Mouse (Mus musculus): ENCODE data around the gene Sphk2.
"Not testable (repeated sequence)": the region's sequence is repeated elsewhere in the genome, so short reads cannot be mapped to it uniquely, and the experiment has no call there.

Sphk2 gene

GRCm38 (mm10) chr7:45693921-45694591 is 23.7 kb downstream of the Sphk2 start, which contains the start of gene Sec1:
TSS of gene Sec1 (minus strand) at chr7:45694402.
- DNase-seq (ENCODE audit: low spot score), result no peak

GRCm38 (mm10) chr7:45692364-45692763 is 25.4 kb downstream of the Sphk2 start:
- DNase-seq (ENCODE audit: low spot score), result no peak

- no peak for DNase-seq (ENCODE audit: low spot score)
These were observed 28.0 kb downstream of the Sphk2 start for GRCm38 (mm10) chr7:45689800-45690199.

GRCm38 (mm10) chr7:45689099-45689498 is 28.7 kb downstream of the Sphk2 start:
- DNase-seq (ENCODE audit: low spot score), result no peak

GRCm38 (mm10) chr7:45686841-45687240 is 31.0 kb downstream of the Sphk2 start:
- DNase-seq (ENCODE audit: low spot score), result no peak

GRCm38 (mm10) chr7:45685811-45686210 is 32.0 kb downstream of the Sphk2 start:
- no peak for DNase-seq (ENCODE audit: low spot score)

- DNase-seq (ENCODE audit: low spot score), result no peak
These were observed 34.3 kb downstream of the Sphk2 start, which contains the start of gene Ntn5 for GRCm38 (mm10) chr7:45683396-45684050. TSS of gene Ntn5 (plus strand) at chr7:45684022.

- peak; percentile 94 for DNase-seq (ENCODE audit: low spot score)
These were observed 35.4 kb downstream of the Sphk2 start for GRCm38 (mm10) chr7:45682144-45683126.

- DNase-seq (ENCODE audit: low spot score), result no peak
These were observed 36.6 kb downstream of the Sphk2 start for GRCm38 (mm10) chr7:45681046-45681736.

- DNase-seq (ENCODE audit: low spot score), result peak; percentile 39
These were observed 37.7 kb downstream of the Sphk2 start for GRCm38 (mm10) chr7:45679966-45680621.

GRCm38 (mm10) chr7:45678513-45678912 is 39.3 kb downstream of the Sphk2 start:
- DNase-seq (ENCODE audit: low spot score), result no peak

- DNase-seq (ENCODE audit: low spot score), result no peak
These were observed 40.0 kb downstream of the Sphk2 start for GRCm38 (mm10) chr7:45677627-45678295.

GRCm38 (mm10) chr7:45668921-45669320 is 48.9 kb downstream of the Sphk2 start:
- DNase-seq (ENCODE audit: low spot score), result no peak

- no peak for DNase-seq (ENCODE audit: low spot score)
These were observed 50.0 kb downstream of the Sphk2 start for GRCm38 (mm10) chr7:45667761-45668160.

GRCm38 (mm10) chr7:45666161-45666560 is 51.6 kb downstream of the Sphk2 start, which contains the start of gene Fut2:
TSS of gene Fut2 (minus strand) at chr7:45666394.
- DNase-seq (ENCODE audit: low spot score), result no peak

GRCm38 (mm10) chr7:45665303-45666138 is 52.3 kb downstream of the Sphk2 start:
- DNase-seq (ENCODE audit: low spot score), result no peak

- DNase-seq (ENCODE audit: low spot score), result not testable (repeated sequence)
These were observed 56.1 kb downstream of the Sphk2 start for GRCm38 (mm10) chr7:45661702-45662101.

GRCm38 (mm10) chr7:45660746-45661478 is 56.9 kb downstream of the Sphk2 start:
- DNase-seq (ENCODE audit: low spot score), result no peak
